Mouse (Mus musculus): ENCODE results near the gene Fndc5. TPM values are rescaled to one million over a fixed set of nuclear protein-coding genes. Genes with fewer than 3 reads are reported as not detected.

The Fndc5 gene
- polyA plus RNA-seq, 1 experiment from 2014 or later: 15.0 TPM

DNA sequence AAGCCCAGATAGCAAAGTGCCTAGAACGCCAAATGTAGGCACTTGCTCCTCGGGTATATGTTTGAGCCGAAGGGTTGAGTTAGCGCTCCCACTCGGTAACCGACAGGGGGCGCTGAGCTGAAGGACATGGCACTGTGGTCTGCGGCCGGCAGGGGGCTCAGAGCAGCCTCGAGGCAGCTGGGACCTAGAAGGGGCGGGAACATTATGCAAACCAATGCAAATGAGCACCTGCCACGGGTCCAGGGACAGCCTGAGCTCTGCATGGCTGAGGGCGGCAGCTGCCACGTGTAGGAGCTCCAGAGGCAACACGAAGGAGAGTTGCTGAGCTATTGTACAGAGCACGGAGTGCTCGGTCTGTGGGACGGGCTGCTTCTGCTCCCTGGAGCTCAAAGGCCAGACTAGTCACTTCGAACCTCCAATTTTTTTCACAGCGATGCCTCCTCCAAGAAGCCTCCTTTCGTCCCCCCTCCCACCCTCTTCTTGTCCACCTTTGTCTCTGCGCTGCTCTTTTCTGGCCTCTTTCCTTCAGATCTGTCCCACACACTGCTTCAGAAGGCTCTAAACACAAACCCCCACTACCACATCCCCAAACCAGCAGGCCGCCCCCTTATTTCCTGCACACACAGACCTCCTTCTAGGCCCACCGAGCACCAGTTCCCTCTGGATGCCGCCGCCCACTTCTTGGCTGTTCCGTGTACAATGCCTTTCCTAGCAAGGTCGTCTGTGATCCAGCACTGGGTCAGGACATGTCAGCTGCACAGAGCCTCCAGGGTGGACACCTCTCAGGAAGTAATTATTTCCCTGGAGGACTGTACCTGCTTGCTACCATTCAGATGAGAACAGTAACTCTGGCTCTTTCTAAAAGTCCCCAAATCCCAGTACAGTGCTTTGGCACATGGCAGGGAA lies 23.5 kb upstream of the Fndc5 start:
- Histone ChIP-seq H3K4me1 (replicated peaks) (peaks cover 27% of the 10 kb centered on the region), H3K9ac (no peak overlapping the region), H3K27ac (replicated peaks) (no peak overlapping the region), H3K27me3 (no peaks in the 10 kb centered on the region), H3K36me3 (no peaks in the 10 kb centered on the region), H3K9me3 (no peaks in the 10 kb centered on the region), H3K4me3 (no peak overlapping the region), H3K4me2 (no peak overlapping the region)
- peak; percentile 71 for ATAC-seq (ENCODE audit: low FRiP score, low read depth)
- 25% methylated on average over 28 of the region's 28 CpGs for WGBS

- 89% methylated on average over 8 of the region's 8 CpGs for WGBS
- H3K4me1 ChIP-seq (replicated peaks): peaks cover 46% of the 10 kb centered on the region
- no peak for ATAC-seq (ENCODE audit: low FRiP score, low read depth)
These were observed 20.1 kb upstream of the Fndc5 start for GRCm38 (mm10) chr4:129116703-129117102.

DNA sequence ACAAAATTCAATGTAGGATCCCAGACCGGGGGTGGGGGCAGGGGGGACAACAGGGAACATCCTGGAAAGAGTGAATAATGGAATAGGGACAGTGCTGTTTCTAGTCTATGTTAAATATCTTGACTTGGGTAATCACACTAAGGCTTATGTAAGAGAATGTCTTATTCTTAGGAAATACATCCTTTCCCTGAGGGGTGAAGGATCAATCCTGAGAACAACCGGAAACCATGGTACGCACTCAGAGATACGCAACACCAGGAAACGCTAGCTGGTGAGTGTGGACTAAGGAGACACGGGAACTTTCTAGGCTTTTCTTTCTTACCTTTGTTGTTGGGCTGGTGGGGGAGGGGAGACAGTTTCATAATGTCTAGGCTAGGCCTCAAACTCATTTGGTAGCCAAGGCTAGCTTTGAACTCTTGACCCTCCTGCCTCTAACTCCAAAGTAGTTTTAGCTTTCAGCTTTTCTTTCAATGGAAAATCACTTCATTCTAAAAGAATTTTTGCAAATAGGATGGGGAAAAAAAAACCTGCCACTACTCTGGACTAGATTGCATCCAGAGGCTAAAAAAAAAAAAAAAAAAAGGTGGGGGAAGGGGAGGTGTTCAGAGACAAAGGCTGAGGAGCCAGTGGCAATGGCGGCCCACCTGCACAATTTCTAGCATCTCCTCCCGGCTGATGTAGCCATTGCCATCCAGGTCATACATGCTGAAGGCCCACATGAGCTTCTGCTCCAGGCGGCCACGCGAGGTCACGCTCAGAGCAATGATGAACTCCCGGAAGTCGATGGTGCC lies 18.9 kb upstream of the Fndc5 start:
- WGBS: 94% methylated on average over 14 of the region's 14 CpGs
- no peak overlapping the region for H3K4me2 ChIP-seq
- no peaks in the 10 kb centered on the region for H3K36me3 ChIP-seq
- no peaks in the 10 kb centered on the region for H3K27me3 ChIP-seq
- H3K27ac ChIP-seq (replicated peaks): no peak overlapping the region
- no peak overlapping the region for H3K4me3 ChIP-seq
- H3K4me1 ChIP-seq (replicated peaks): peaks cover 44% of the 10 kb centered on the region
- H3K9ac ChIP-seq: no peak overlapping the region
- no peak for ATAC-seq (ENCODE audit: low FRiP score, low read depth)
- H3K9me3 ChIP-seq: no peaks in the 10 kb centered on the region

More at GRCm38 (mm10) chr4:129116703-129117102, 20.1 kb upstream of the Fndc5 start:
- no peak overlapping the region for H3K4me2 ChIP-seq
- H3K27me3 ChIP-seq: no peaks in the 10 kb centered on the region
- no peak overlapping the region for H3K4me3 ChIP-seq
- no peak overlapping the region for H3K9ac ChIP-seq
- no peak overlapping the region for H3K27ac ChIP-seq (replicated peaks)
- no peaks in the 10 kb centered on the region for H3K9me3 ChIP-seq
- no peaks in the 10 kb centered on the region for H3K36me3 ChIP-seq

- H3K27me3 ChIP-seq: no peaks in the 10 kb centered on the region
- peak overlapping the region; percentile 92 for H3K4me2 ChIP-seq
- ATAC-seq (ENCODE audit: low FRiP score, low read depth): no peak
- no peaks in the 10 kb centered on the region for H3K36me3 ChIP-seq
- no peak overlapping the region for H3K9ac ChIP-seq
- WGBS: 73% methylated on average over 10 of the region's 10 CpGs
- H3K27ac ChIP-seq (replicated peaks): no peak overlapping the region
- H3K4me1 ChIP-seq (replicated peaks): peaks cover 40% of the 10 kb centered on the region
- peak overlapping the region; percentile 54 for H3K4me3 ChIP-seq
- H3K9me3 ChIP-seq: no peaks in the 10 kb centered on the region
These were observed 17.1 kb upstream of the Fndc5 start for GRCm38 (mm10) chr4:129119708-129120107.

- WGBS: under 1% methylated on average over 53 of the region's 59 CpGs
These were observed 16.0 kb upstream of the Fndc5 start for GRCm38 (mm10) chr4:129120520-129121445.

DNA sequence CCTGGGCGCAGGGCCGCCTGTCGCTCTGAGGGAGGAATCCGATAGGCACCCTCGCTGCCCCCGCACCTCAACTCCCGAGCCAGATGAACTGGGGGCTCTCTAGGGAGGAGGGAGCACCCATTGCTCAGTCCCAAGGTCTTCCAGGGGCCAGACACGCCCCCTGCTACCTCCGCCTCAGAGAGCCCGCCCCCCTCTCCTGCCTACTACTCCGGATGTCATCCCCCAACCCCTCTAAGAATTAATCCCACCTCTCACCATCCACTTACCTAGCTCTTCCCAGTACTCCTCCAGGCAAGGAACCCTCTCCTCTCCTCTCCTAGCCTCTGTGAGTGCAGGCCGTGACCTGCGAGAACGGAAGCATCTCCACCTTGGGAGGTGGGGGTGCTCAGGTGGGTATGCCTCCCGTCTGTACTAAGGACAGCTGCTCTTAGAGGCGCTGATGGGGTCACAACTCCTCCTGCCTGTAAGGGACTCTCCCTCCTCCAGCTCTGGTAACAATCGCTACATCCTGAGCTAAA lies 15.2 kb upstream of the Fndc5 start, which contains the start of gene Hpca:
TSS of gene Hpca (minus strand) at position 468 of the 518 bp plus-strand sequence.
- Histone ChIP-seq H3K9ac (peak within 1 kb of the TSS; percentile 54), H3K4me2 (peak within 1 kb of the TSS; percentile 92), H3K36me3 (no peaks in the 10 kb centered on the region), H3K9me3 (no peaks in the 10 kb centered on the region), H3K27ac (replicated peaks) (peak within 1 kb of the TSS; percentile 28; the same call in 1 of the 2 replicates), H3K27me3 (no peaks in the 10 kb centered on the region), H3K4me1 (replicated peaks) (peaks cover 45% of the 10 kb centered on the region), H3K4me3 (peak within 1 kb of the TSS; percentile 54)
- ATAC-seq (ENCODE audit: low FRiP score, low read depth): peak; percentile 39; the same call in 1 of the 2 replicates
- WGBS: under 1% methylated on average over 14 of the region's 17 CpGs

More at GRCm38 (mm10) chr4:129120520-129121445, 16.0 kb upstream of the Fndc5 start:
- peak overlapping the region; percentile 54 for H3K4me3 ChIP-seq
- H3K9ac ChIP-seq: peak overlapping the region; percentile 54
- H3K4me1 ChIP-seq (replicated peaks): peaks cover 45% of the 10 kb centered on the region
- peak; percentile 35; the same call in 1 of the 2 replicates for ATAC-seq (ENCODE audit: low FRiP score, low read depth)
- peak overlapping the region; percentile 92 for H3K4me2 ChIP-seq
- H3K36me3 ChIP-seq: no peaks in the 10 kb centered on the region
- H3K27me3 ChIP-seq: no peaks in the 10 kb centered on the region
- H3K9me3 ChIP-seq: no peaks in the 10 kb centered on the region
- peak overlapping the region; percentile 28; the same call in 1 of the 2 replicates for H3K27ac ChIP-seq (replicated peaks)

GRCm38 (mm10) chr4:129122107-129122506 lies 14.7 kb upstream of the Fndc5 start:
- no peak for ATAC-seq (ENCODE audit: low FRiP score, low read depth)

DNA sequence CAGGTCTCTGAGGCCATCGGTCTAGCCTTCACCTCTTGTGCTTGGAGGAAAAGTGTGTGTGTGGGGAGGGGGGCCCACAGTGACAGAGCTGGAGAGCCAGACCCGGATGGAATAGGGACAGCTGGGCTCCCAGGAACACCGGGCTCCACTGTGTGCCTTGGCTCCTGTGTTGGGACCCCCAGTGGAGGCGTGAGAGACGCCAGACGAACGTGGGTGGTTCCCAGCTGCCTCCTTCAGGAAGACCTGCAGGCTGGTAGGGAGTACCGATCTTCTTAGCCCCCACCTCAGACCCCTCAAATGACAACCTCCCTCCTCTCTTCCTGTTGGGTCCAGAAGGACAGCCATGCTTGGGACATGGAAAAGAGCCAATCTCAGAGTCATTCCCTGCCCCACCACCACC lies 14.1 kb upstream of the Fndc5 start:
- H3K4me3 ChIP-seq: no peak overlapping the region
- ATAC-seq (ENCODE audit: low FRiP score, low read depth): no peak
- H3K9me3 ChIP-seq: no peaks in the 10 kb centered on the region
- H3K36me3 ChIP-seq: no peaks in the 10 kb centered on the region
- WGBS: 38% methylated on average over 8 of the region's 8 CpGs
- no peak overlapping the region for H3K27ac ChIP-seq (replicated peaks)
- H3K4me2 ChIP-seq: no peak overlapping the region
- no peaks in the 10 kb centered on the region for H3K27me3 ChIP-seq
- H3K4me1 ChIP-seq (replicated peaks): peaks cover 45% of the 10 kb centered on the region
- H3K9ac ChIP-seq: no peak overlapping the region

More at GRCm38 (mm10) chr4:129122107-129122506, 14.7 kb upstream of the Fndc5 start:
- Histone ChIP-seq H3K4me1 (replicated peaks) (peaks cover 45% of the 10 kb centered on the region), H3K4me3 (no peak overlapping the region), H3K9ac (no peak overlapping the region), H3K9me3 (no peaks in the 10 kb centered on the region), H3K36me3 (no peaks in the 10 kb centered on the region), H3K4me2 (peak overlapping the region; percentile 92), H3K27me3 (no peaks in the 10 kb centered on the region), H3K27ac (replicated peaks) (0 out of 2 replicates have a peak overlapping the region, but pooled peaks have one; percentile 28)
- WGBS: 31% methylated on average over 9 of the region's 9 CpGs

DNA sequence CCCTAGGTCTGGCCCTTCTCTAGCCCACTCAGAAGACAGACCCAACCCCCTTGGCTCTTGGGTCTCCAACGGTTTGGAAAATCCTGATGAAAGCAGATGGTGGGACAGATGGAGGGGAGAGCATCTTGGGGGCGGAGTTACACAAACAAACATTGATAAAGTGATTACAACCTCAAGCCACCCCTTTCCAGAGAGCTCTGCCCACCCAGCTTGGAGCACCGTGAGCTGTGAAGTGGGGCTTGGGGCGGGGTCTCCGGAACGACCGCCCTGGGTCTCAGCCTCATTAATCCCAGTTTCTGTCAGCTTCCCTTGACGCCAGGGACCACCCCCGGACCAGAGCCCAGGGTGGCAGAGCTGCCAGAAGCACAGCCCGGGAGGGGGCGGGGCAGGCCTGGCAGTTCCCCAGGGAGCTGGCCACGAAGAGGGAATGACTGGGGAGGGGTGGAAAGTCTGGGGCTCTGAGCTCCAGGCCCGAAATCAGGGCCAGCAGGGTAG lies 12.1 kb upstream of the Fndc5 start:
- peak overlapping the region; percentile 38 for H3K27ac ChIP-seq (replicated peaks)
- peak overlapping the region; percentile 39 for H3K4me2 ChIP-seq
- H3K36me3 ChIP-seq: no peaks in the 10 kb centered on the region
- no peaks in the 10 kb centered on the region for H3K9me3 ChIP-seq
- H3K27me3 ChIP-seq: no peaks in the 10 kb centered on the region
- peak; percentile 17; the same call in 1 of the 2 replicates for ATAC-seq (ENCODE audit: low FRiP score, low read depth)
- H3K9ac ChIP-seq: 0 out of 2 replicates have a peak overlapping the region, but pooled peaks have one; percentile 7
- peaks cover 54% of the 10 kb centered on the region for H3K4me1 ChIP-seq (replicated peaks)
- no peak overlapping the region for H3K4me3 ChIP-seq
- 7% methylated on average over 13 of the region's 13 CpGs for WGBS

- no peaks in the 10 kb centered on the region for H3K9me3 ChIP-seq
- peak overlapping the region; percentile 39 for H3K4me2 ChIP-seq
- no peak; the same call in 1 of the 2 replicates for ATAC-seq (ENCODE audit: low FRiP score, low read depth)
- no peaks in the 10 kb centered on the region for H3K36me3 ChIP-seq
- WGBS: 13% methylated on average over 19 of the region's 19 CpGs
- 0 out of 2 replicates have a peak overlapping the region, but pooled peaks have one; percentile 38 for H3K27ac ChIP-seq (replicated peaks)
- H3K4me3 ChIP-seq: peak overlapping the region; percentile 2; the same call in 1 of the 2 replicates
- no peak overlapping the region for H3K9ac ChIP-seq
- H3K4me1 ChIP-seq (replicated peaks): peaks cover 55% of the 10 kb centered on the region
- no peaks in the 10 kb centered on the region for H3K27me3 ChIP-seq
These were observed 10.9 kb upstream of the Fndc5 start for GRCm38 (mm10) chr4:129125736-129126451.

Data from hindbrain, embryonic 15.5 days (tissue).